28 mouse cellular contexts compared by ENCODE assay signal in genomic region chr1:54422195-54422750, GRCm38 (mm10). TPM values are rescaled to one million over a fixed set of nuclear protein-coding genes. Genes with fewer than 3 reads are reported as not detected.
DNase-seq lines count a peak whose midpoint lies in the region; ATAC-seq lines count a peak whose summit lies in the region.
"Had no signal": no experiment of that assay in that cellular context is flagged by ENCODE, and none has a peak within 500 bp of the region (broad histone marks: within the 10 kb centered on the region; RNA-seq: fewer than 3 reads in every experiment).

No protein-coding gene starts in this region.

- no peak overlapping the region for H3K27ac ChIP-seq in forebrain, embryonic 10.5 days
- H3K27ac ChIP-seq: embryonic facial prominence, embryonic 13.5 days; hindbrain, embryonic 10.5 days; hindbrain, embryonic 15.5 days; intestine, embryonic 15.5 days; liver, embryonic 13.5 days; macrophage; neural tube, embryonic 12.5 days had no signal

- ATAC-seq in CD4-positive, CD25-positive, alpha-beta regulatory T cell, adult 4 months: peak; percentile 47
- no peak for ATAC-seq in megakaryocyte progenitor cell, adult 5-6 weeks (replicated peaks; ENCODE audit: poor library complexity)
- ATAC-seq: forebrain, postnatal 0 days; intestine, embryonic 15.5 days; midbrain, embryonic 16.5 days had no signal

- 89% methylated on average over 4 of the region's 4 CpGs for WGBS in forebrain, embryonic 10.5 days

- H3K27me3 ChIP-seq in forebrain, embryonic 10.5 days (ENCODE audit: poor library complexity, severe bottlenecking): no peaks in the 10 kb centered on the region
- H3K27me3 ChIP-seq: embryonic facial prominence, embryonic 13.5 days; hindbrain, embryonic 15.5 days; intestine, embryonic 15.5 days; liver, embryonic 13.5 days; neural tube, embryonic 12.5 days had no signal

- H3K4me3 ChIP-seq in forebrain, embryonic 10.5 days: no peak overlapping the region
- H3K4me3 ChIP-seq: embryonic facial prominence, embryonic 13.5 days; hindbrain, embryonic 10.5 days; hindbrain, embryonic 15.5 days; intestine, embryonic 15.5 days; liver, embryonic 13.5 days; neural tube, embryonic 12.5 days had no signal

- DNase-seq in CD4-positive, CD25-positive, alpha-beta regulatory T cell, adult 2 months (ENCODE audit: low read depth, low spot score): peak; percentile 24
- DNase-seq in adrenal gland, adult 8-10 months: peak; percentile 20
- DNase-seq in induced T-regulatory cell, adult 2 months (ENCODE audit: low read depth): peak; percentile 37
- DNase-seq in right cerebral cortex, postnatal 25 days: no peak
- DNase-seq in forebrain, embryonic 10.5 days (ENCODE audit: extremely low spot score, low spot score): no peak
- DNase-seq: B cell, adult 2 months; cerebellum, adult 11 months; cerebellum, adult 9-10 months; forebrain, postnatal 0 days; gastrocnemius, postnatal 10 days; heart, postnatal 14 days; kidney, adult 2 months; kidney, postnatal 36 days; layer of hippocampus, postnatal 36 days; left cerebral cortex, postnatal 4 days; liver, embryonic 13.5 days; lung, adult 18-20 months; lung, postnatal 10 days had no signal

- H3K9me3 ChIP-seq in forebrain, embryonic 10.5 days: no peaks in the 10 kb centered on the region
- H3K9me3 ChIP-seq: embryonic facial prominence, embryonic 13.5 days; G1E; hindbrain, embryonic 10.5 days; hindbrain, embryonic 15.5 days; intestine, embryonic 15.5 days; liver, embryonic 13.5 days; neural tube, embryonic 12.5 days had no signal

- no peaks in the 10 kb centered on the region for H3K4me1 ChIP-seq in forebrain, embryonic 10.5 days
- H3K4me1 ChIP-seq: embryonic facial prominence, embryonic 13.5 days; hindbrain, embryonic 10.5 days; hindbrain, embryonic 15.5 days; intestine, embryonic 15.5 days; liver, embryonic 13.5 days; neural tube, embryonic 12.5 days had no signal

- peaks cover 87% of the 10 kb centered on the region for H3K36me3 ChIP-seq in forebrain, embryonic 10.5 days (replicated peaks)

RNA-seq across cellular contexts. Expression of gene Gtf3c3, which starts 16.5 kb away (rescaled TPM):
- polyA plus RNA-seq in CD4-positive, CD25-positive, alpha-beta regulatory T cell, adult 4 months (2017; shearing (Covaris generic)): 10 to 100 TPM; 21.5 to 24.9 TPM
- total RNA-seq in adrenal gland, adult 8-10 months (2022): 10 to 100 TPM; 21.8 to 24.7 (median 23.5) TPM
- 19.5 and 20.3 TPM in 2 replicates for total RNA-seq in megakaryocyte progenitor cell, adult 5-6 weeks (2015)
- total RNA-seq in megakaryocyte progenitor cell, adult 5-6 weeks (2017): 19.4 and 23.3 TPM in 2 replicates
- 31.9 and 33.0 TPM in 2 replicates for polyA plus RNA-seq in forebrain, embryonic 10.5 days (2016; fragmentation: Nextera tagmentation; extraction: Ambion mirVana)

Comparison
In these comparisons a context has a peak if more than half of its experiments do, and no peak if none do; other contexts are left out.
1. DNase-seq: peak in CD4-positive, CD25-positive, alpha-beta regulatory T cell, adult 2 months (single experiment), adrenal gland, adult 8-10 months (single experiment) and induced T-regulatory cell, adult 2 months (single experiment); none in right cerebral cortex, postnatal 25 days (single experiment) and forebrain, embryonic 10.5 days (single experiment).